Mouse (Mus musculus) heart, postnatal 25 days (tissue): ENCODE data around the gene Hes5. TPM values are rescaled to one million over a fixed set of nuclear protein-coding genes. Genes with fewer than 3 reads are reported as not detected.
A peak's percentile ranks its signal among the peaks of the same experiment; 100 is the strongest.

Experiments
- DNase-seq: peaks from one replicate; pipeline ENCODE4 v3.0.0; 2022; ENCODE audit warnings: low spot score
- intact Hi-C: fragments of 180-260 bp; cut with DNase I; formaldehyde crosslinking; loops from one replicate; pipeline ENCODE4 v1.15.1; 2025
- total RNA-seq, 2 experiments: library from RNA; stranded (reverse); gene quantifications; 2 replicates each; pipeline ENCODE4 v1.2.3; 2021

Gene Hes5
- total RNA-seq, 2 experiments from 2014 or later = 0.28 TPM; not detected in 1

- DNase-seq = no peak
- intact Hi-C loops = loop anchor here (2.0 kb wide), 1 partner anchor 19 kb away; no protein-coding TSS in a partner anchor
Observed at GRCm38 (mm10) chr4:154963190-154963836, 2.6 kb downstream of the Hes5 start.

GRCm38 (mm10) chr4:154963901-154964580 lies 3.3 kb downstream of the Hes5 start, which contains the start of gene Pank4:
Gene Pank4 (plus strand): TSS chr4:154964123.
- peak; percentile 84 for DNase-seq
- intact Hi-C loops = loop anchor here (2.0 kb wide), 1 partner anchor 19 kb away; no protein-coding TSS in a partner anchor

GRCm38 (mm10) chr4:154964581-154965235 lies 4.0 kb downstream of the Hes5 start:
- intact Hi-C loops = no loop called here
- no peak for DNase-seq

- intact Hi-C loops = no loop called here
- no peak for DNase-seq
Observed at GRCm38 (mm10) chr4:154965856-154966255, 5.1 kb downstream of the Hes5 start.

GRCm38 (mm10) chr4:154967173-154967572 lies 6.5 kb downstream of the Hes5 start:
- no peak for DNase-seq
- intact Hi-C loops = no loop called here

GRCm38 (mm10) chr4:154972546-154972945 lies 11.8 kb downstream of the Hes5 start:
- intact Hi-C loops = no loop called here
- no peak for DNase-seq

GRCm38 (mm10) chr4:154974163-154974611 lies 13.5 kb downstream of the Hes5 start:
- intact Hi-C loops = no loop called here
- DNase-seq = peak; percentile 45

- intact Hi-C loops = loop anchor here (2.0 kb wide), 1 partner anchor 85 kb away; no protein-coding TSS in a partner anchor
- DNase-seq = no peak
Observed at GRCm38 (mm10) chr4:154980110-154980509, 19.4 kb downstream of the Hes5 start.

GRCm38 (mm10) chr4:154981076-154981475 lies 20.4 kb downstream of the Hes5 start:
- intact Hi-C loops = loop anchor here (2.0 kb wide), 1 partner anchor 84 kb away; no protein-coding TSS in a partner anchor
- DNase-seq = no peak

GRCm38 (mm10) chr4:154981530-154981929 lies 20.8 kb downstream of the Hes5 start:
- no peak for DNase-seq
- intact Hi-C loops = loop anchor here (2.0 kb wide), 1 partner anchor 83 kb away; no protein-coding TSS in a partner anchor

GRCm38 (mm10) chr4:154982247-154983120 lies 21.8 kb downstream of the Hes5 start:
- intact Hi-C loops = no loop called here
- no peak for DNase-seq

- DNase-seq = no peak
- intact Hi-C loops = no loop called here
Observed at GRCm38 (mm10) chr4:154983767-154984166, 23.0 kb downstream of the Hes5 start.

GRCm38 (mm10) chr4:154985151-154985777 lies 24.5 kb downstream of the Hes5 start:
- intact Hi-C loops = no loop called here
- no peak for DNase-seq

GRCm38 (mm10) chr4:154986096-154986495 lies 25.4 kb downstream of the Hes5 start:
- DNase-seq = peak; percentile 44
- intact Hi-C loops = no loop called here

GRCm38 (mm10) chr4:154986750-154987149 lies 26.0 kb downstream of the Hes5 start:
- intact Hi-C loops = no loop called here
- no peak for DNase-seq

- intact Hi-C loops = loop anchor here (5.0 kb wide), 1 partner anchor 118 kb away; no protein-coding TSS in a partner anchor
- DNase-seq = no peak
Observed at GRCm38 (mm10) chr4:154994876-154995275, 34.2 kb downstream of the Hes5 start.

GRCm38 (mm10) chr4:154996572-154997154 lies 35.9 kb downstream of the Hes5 start:
- no peak for DNase-seq
- intact Hi-C loops = no loop called here

- intact Hi-C loops = no loop called here
- DNase-seq = no peak
Observed at GRCm38 (mm10) chr4:154999379-154999778, 38.7 kb downstream of the Hes5 start.

GRCm38 (mm10) chr4:155005278-155005677 lies 44.6 kb downstream of the Hes5 start:
- no peak for DNase-seq
- intact Hi-C loops = no loop called here
